Mouse (Mus musculus) left cerebral cortex, postnatal 10 days (tissue): ENCODE results near the gene Zfp768. TPM values are rescaled to one million over a fixed set of nuclear protein-coding genes. Genes with fewer than 3 reads are reported as not detected.

Experiments
- DNase-seq, 2 experiments: peaks; one replicate each; pipeline ENCODE4 v3.0.0; 2021 to 2022; ENCODE audit warnings: low spot score in 2 of 2, mixed read lengths in 1 of 2; ENCODE audit errors: extremely low spot score in 1 of 2
- intact Hi-C: fragments of 180-260 bp; cut with DNase I; formaldehyde crosslinking; loops from one replicate; pipeline ENCODE4 v1.15.1; 2025
- total RNA-seq, 2 experiments: library from RNA; stranded (reverse); gene quantifications; 2 replicates each; pipeline ENCODE4 v1.2.3; 2021

Zfp768 gene
- total RNA-seq, 2 experiments from 2014 or later, result 13.2 to 14.2 TPM

DNA sequence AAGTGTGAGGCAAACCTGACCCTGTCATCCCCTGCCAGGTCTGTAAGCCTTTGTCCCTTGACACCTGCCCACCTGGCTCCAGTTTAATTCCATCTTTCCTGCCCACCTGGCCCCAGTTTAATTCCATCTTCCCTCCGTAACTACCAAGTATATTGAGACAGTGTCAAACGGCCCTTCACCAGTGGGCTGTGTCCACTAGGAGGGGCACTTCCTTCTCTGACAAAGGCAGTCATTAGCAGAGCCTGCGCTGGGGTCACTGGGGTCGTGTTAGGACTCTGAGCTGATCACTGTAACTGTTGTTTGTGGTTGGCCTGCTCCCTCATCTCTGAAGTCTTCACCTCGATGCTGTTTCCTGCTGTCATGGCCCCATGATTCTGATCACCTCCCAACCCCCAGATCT lies 23.3 kb downstream of the Zfp768 start:
- intact Hi-C loops, result no loop called here
- DNase-seq, result peak in 1 of 2 experiments; percentile 48

DNA sequence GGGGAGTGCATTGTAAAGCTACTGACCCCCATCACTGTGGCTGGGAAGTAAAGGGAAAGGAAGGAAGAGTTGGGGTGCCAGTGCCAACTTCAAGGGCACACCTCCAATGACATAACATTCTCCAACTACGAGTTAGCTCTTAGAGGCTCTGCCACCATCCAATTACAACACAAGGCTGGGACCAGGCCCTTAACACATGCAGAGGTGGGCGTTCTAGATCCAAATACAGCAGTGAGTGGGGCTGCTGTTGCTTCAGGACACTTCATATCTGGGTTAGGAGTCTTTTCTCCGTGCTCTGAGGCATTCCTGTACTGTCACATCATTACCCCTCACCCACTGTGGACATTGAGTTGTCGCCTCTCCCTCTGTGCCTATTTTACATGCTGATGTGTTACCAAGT lies 24.3 kb downstream of the Zfp768 start:
- no peak for DNase-seq
- intact Hi-C loops, result no loop called here

DNA sequence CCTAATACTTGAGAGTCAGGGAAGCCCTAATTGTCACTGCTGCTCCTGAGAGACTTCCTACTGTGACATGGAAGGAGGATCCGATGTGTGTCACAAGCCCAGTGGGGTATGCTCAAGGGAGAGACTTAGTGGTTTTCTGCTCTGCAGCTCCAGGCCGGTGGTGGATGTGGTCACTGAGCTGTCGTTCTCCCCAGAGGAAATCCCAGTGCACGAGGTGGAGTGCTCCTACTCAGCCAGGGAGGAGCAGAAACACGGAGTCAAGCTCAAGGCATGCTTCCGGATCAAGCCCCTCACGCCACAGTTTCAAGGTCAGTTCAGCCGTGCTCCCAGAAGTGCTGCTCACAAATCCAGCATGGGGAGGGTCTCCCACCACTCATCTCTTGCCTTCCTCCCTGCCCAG lies 31.5 kb downstream of the Zfp768 start:
- intact Hi-C loops, result no loop called here
- no peak for DNase-seq

GRCm38 (mm10) chr7:127309951-127310350 lies 35.4 kb downstream of the Zfp768 start:
- intact Hi-C loops, result loop anchor here (5.0 kb wide), 1 partner anchor 32 kb away; no protein-coding TSS in a partner anchor

GRCm38 (mm10) chr7:127308887-127309286 lies 36.5 kb downstream of the Zfp768 start:
- intact Hi-C loops, result loop anchor here (5.0 kb wide), 1 partner anchor 33 kb away; no protein-coding TSS in a partner anchor
- peak; percentile 41 to 75 for DNase-seq

More at GRCm38 (mm10) chr7:127309951-127310350, 35.4 kb downstream of the Zfp768 start:
- no peak for DNase-seq

DNA sequence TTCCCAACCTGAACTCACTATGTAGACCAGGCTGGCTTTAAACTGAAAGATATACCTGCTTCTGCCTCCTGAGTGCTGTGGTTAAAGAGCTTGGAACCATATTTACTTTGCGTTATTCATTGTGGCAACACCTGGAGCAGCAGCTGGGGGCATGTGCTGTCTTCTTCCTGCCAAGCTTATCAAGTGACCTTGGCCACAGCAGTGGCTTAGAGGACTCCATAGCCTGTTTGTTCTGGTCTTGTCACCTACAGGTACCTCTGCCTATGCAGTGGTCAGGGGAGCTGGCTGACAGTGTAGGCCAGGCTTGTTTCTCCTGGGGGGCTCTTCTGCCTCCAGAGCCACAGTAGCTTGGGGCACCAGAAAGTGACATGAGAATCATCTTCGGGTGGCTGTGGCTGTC lies 37.0 kb downstream of the Zfp768 start:
- intact Hi-C loops, result loop anchor here (5.0 kb wide), 1 partner anchor 34 kb away; no protein-coding TSS in a partner anchor

DNA sequence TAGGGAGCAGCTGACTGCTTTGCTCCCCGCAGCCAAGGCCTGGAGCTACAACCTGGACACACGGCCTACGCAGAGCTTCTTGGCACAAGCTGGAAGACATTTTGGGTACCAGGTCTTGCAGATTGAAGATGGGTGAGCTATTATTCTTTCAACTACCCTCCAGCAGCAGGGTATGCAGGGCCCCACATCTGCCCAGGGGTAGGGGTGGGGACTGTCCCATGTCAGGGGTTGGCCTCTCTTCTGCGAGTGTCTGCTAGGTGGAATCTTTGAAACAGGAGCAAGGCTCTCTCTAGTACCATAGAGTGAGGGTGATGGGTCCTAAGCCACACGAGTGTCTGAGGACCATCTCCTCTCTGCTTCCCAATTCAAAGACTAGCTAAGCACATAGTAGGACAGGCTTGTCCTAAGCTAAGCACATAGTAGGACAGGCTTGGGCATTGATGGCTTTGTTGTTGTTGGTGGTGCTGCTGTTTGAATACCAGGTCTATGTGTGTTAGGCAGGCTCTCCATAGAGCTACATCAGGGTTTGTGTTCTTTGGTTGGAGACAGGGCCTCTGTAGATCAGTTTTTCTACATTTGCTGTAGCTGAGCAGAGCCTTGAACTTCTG lies 47.7 kb downstream of the Zfp768 start:
- DNase-seq, result no peak
- intact Hi-C loops, result no loop called here

More for the DNA sequence above, 37.0 kb downstream of the Zfp768 start:
- no peak for DNase-seq

DNA sequence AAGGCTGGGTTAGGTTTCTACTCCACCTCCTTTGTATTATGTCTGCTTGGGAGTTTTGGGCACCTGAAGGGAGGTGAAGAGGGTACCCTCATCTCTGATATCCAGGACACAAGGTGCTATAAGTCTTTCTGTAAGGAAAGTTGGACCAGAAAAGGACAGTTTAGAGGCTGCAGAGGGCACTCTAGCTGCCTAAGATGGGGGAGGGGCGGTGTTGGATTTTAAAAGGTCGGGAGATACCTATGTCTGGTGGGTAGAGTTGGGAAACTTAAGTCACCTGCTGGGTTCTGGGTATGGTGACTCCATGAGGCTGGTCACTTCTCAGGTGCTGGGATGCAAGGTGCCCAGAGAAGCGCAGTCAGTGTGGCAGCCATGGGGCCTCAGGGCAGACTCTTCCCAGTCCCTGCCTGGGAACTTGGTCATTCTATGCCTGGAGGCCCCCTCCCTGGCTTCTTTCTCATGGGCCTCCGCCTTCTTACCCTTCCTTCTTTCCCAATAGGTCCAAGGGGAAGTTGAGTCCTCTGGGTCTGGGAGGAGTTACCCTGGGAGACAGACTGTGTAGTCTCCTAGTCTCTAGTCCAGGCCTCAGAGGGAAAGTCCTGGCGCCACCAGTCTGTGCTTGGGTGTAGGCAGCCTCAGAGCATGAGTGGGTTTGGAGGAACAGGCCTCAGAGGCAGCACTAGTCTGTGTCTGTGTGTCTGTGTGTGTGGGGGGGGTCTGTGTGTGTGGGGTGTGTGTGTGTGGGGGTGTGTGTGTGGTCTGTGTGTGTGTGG lies 48.4 kb downstream of the Zfp768 start:
- no peak for DNase-seq
- intact Hi-C loops, result no loop called here

DNA sequence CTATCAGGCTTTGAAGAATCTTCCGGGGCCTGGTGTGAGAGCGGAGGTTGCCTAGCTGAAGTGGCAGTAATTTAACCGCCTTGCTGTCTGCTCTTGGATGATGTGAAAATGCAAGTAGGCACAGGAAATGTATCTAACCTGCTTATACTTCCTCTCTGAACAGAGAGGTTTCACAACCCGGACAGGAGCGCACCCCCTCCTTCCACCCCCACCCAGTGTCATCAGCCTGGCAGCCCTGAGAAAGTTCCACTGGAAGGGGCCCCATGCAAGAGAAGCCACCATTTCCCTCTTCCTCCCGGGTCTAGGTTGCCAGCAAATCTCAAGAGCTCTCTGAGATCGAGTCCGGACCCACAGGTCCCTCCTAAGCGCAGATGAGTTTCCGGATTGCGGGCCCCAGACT lies 49.3 kb downstream of the Zfp768 start, which contains the start of gene Itgal:
Itgal (plus strand) TSS at position 163 of the 400 bp plus-strand sequence.
- intact Hi-C loops, result no loop called here

More for the DNA sequence above, 49.3 kb downstream of the Zfp768 start, which contains the start of gene Itgal:
- no peak for DNase-seq

Other genes with a start within 250 kb of the Zfp768 start
- gene Qprt, start 223.4 kb downstream of the Zfp768 start, total RNA-seq, result under 1 TPM in 1 of 2 experiments, not detected in 1; 0.22 TPM
- gene Spn, start 207.8 kb downstream of the Zfp768 start, total RNA-seq, result under 1 TPM; 0.11 to 0.12 TPM
- 10 to 100 TPM; 74.0 to 75.8 TPM for gene Cd2bp2, start 149.5 kb downstream of the Zfp768 start, total RNA-seq
- gene Tbc1d10b, start 137.1 kb downstream of the Zfp768 start, total RNA-seq, result 10 to 100 TPM; 85.6 to 88.0 TPM
- gene Mylpf, start 136.7 kb downstream of the Zfp768 start, total RNA-seq, result 1 to 10 TPM in 1 of 2 experiments, not detected in 1; 1.2 TPM
- 10 to 100 TPM; 16.6 to 18.4 TPM for gene Zfp553, start 112.5 kb downstream of the Zfp768 start, total RNA-seq
- gene Sept1, start 112.5 kb downstream of the Zfp768 start, total RNA-seq, result 1 to 10 TPM; 6.0 to 6.1 TPM
- 10 to 100 TPM; 53.6 to 65.0 TPM for gene Zfp771, start 101.3 kb downstream of the Zfp768 start, total RNA-seq
- 10 to 100 TPM; 40.7 to 40.9 TPM for gene Dctpp1, start 84.9 kb downstream of the Zfp768 start, total RNA-seq
- gene Sephs2, start 71.5 kb downstream of the Zfp768 start, total RNA-seq, result 10 to 100 TPM; 50.6 to 53.7 TPM
- gene Itgal, start 49.3 kb downstream of the Zfp768 start, total RNA-seq, result under 1 TPM; 0.32 to 0.57 TPM
- gene Zfp747, start 30.5 kb upstream of the Zfp768 start, total RNA-seq, result 1 to 10 TPM; 7.2 to 7.8 TPM
- 1 to 10 TPM; 2.8 to 3.1 TPM for gene 9130019O22Rik, start 41.6 kb upstream of the Zfp768 start, total RNA-seq
- 1 to 10 TPM; 6.1 to 6.6 TPM for gene E430018J23Rik, start 48.0 kb upstream of the Zfp768 start, total RNA-seq
- gene Zfp764, start 61.2 kb upstream of the Zfp768 start, total RNA-seq, result 1 to 10 TPM; 3.6 to 4.7 TPM
- gene Zfp688, start 76.5 kb upstream of the Zfp768 start, total RNA-seq, result 10 to 100 TPM; 11.4 to 14.1 TPM
- 1 to 10 TPM; 6.3 to 6.8 TPM for gene Zfp689, start 103.6 kb upstream of the Zfp768 start, total RNA-seq
- gene Prr14, start 114.0 kb upstream of the Zfp768 start, total RNA-seq, result 10 to 100 TPM; 31.9 to 33.1 TPM
- 10 to 100 TPM; 58.5 to 60.3 TPM for gene Fbrs, start 133.6 kb upstream of the Zfp768 start, total RNA-seq
- 100 to 1,000 TPM; 101 to 108 TPM for gene Srcap, start 166.4 kb upstream of the Zfp768 start, total RNA-seq
- gene Gm42715, start 174.0 kb upstream of the Zfp768 start, total RNA-seq, result 1 to 10 TPM; 8.6 to 8.7 TPM
- 1 to 10 TPM; 1.8 to 4.9 TPM for gene Tmem265, start 215.8 kb upstream of the Zfp768 start, total RNA-seq
- 10 to 100 TPM; 71.4 to 76.7 TPM for gene Phkg2, start 227.8 kb upstream of the Zfp768 start, total RNA-seq
- 1 to 10 TPM; 8.1 to 8.3 TPM for gene Ccdc189, start 243.0 kb upstream of the Zfp768 start, total RNA-seq
- gene Rnf40, start 243.2 kb upstream of the Zfp768 start, total RNA-seq, result 10 to 100 TPM; 63.8 to 64.1 TPM